Mouse (Mus musculus): ENCODE data around the gene Relb. TPM values are rescaled to one million over a fixed set of nuclear protein-coding genes. Genes with fewer than 3 reads are reported as not detected.

The Relb gene
- polyA plus RNA-seq, 1 experiment from 2014 or later: 9.3 TPM

- Histone ChIP-seq H3K4me2 (replicated peaks; ENCODE audit: low read depth, low read length) (no peak overlapping the region), H3K36me3 (ENCODE audit: control insufficient read depth, insufficient read depth, low read length) (peaks cover 4% of the 10 kb centered on the region; the same call in 1 of the 2 replicates), H3K4me1 (ENCODE audit: control insufficient read depth, insufficient read depth, low read length) (peaks cover 19% of the 10 kb centered on the region), H3K27me3 (ENCODE audit: control insufficient read depth, insufficient read depth, low read length) (no peaks in the 10 kb centered on the region), H3K27ac (ENCODE audit: low read depth, low read length) (no peak overlapping the region), H3K9me3 (ENCODE audit: control insufficient read depth, low read length) (no peaks in the 10 kb centered on the region), H3K4me3 (ENCODE audit: low read length) (no peak overlapping the region), H3K9ac (ENCODE audit: low read depth, low read length) (no peak overlapping the region)
- 63% methylated on average over 3 of the region's 3 CpGs for WGBS
- no peak for ATAC-seq (ENCODE audit: low FRiP score, low TSS enrichment)
Observed at GRCm38 (mm10) chr7:19666750-19667149, 37.5 kb upstream of the Relb start.

- no peaks in the 10 kb centered on the region for H3K9me3 ChIP-seq (ENCODE audit: control insufficient read depth, low read length)
- H3K9ac ChIP-seq (ENCODE audit: low read depth, low read length): peak within 1 kb of the TSS; percentile 97
- peaks cover 19% of the 10 kb centered on the region for H3K4me1 ChIP-seq (ENCODE audit: control insufficient read depth, insufficient read depth, low read length)
- no peaks in the 10 kb centered on the region for H3K27me3 ChIP-seq (ENCODE audit: control insufficient read depth, insufficient read depth, low read length)
- under 1% methylated on average over 55 of the region's 63 CpGs for WGBS
- peak within 1 kb of the TSS; percentile 92 for H3K4me2 ChIP-seq (replicated peaks; ENCODE audit: low read depth, low read length)
- H3K36me3 ChIP-seq (ENCODE audit: control insufficient read depth, insufficient read depth, low read length): peaks cover 4% of the 10 kb centered on the region; the same call in 1 of the 2 replicates
- H3K4me3 ChIP-seq (ENCODE audit: low read length): peak within 1 kb of the TSS; percentile 100
- ATAC-seq (ENCODE audit: low FRiP score, low TSS enrichment): peak; percentile 87
- H3K27ac ChIP-seq (ENCODE audit: low read depth, low read length): peak within 1 kb of the TSS; percentile 93
Observed at GRCm38 (mm10) chr7:19664955-19665841, 36.0 kb upstream of the Relb start, which contains the start of gene Clptm1. Clptm1 (minus strand) TSS chr7:19665033.

- H3K4me3 ChIP-seq (ENCODE audit: low read length): peak overlapping the region; percentile 100
- WGBS: 0% methylated on average over 26 of the region's 37 CpGs
- peak; percentile 63; the same call in 1 of the 2 replicates for ATAC-seq (ENCODE audit: low FRiP score, low TSS enrichment)
Observed at GRCm38 (mm10) chr7:19664455-19664954, 35.3 kb upstream of the Relb start.

GRCm38 (mm10) chr7:19663940-19664339, 34.7 kb upstream of the Relb start:
- Histone ChIP-seq H3K9ac (ENCODE audit: low read depth, low read length) (peak overlapping the region; percentile 97), H3K27me3 (ENCODE audit: control insufficient read depth, insufficient read depth, low read length) (no peaks in the 10 kb centered on the region), H3K27ac (ENCODE audit: low read depth, low read length) (no peak overlapping the region), H3K4me3 (ENCODE audit: low read length) (peak overlapping the region; percentile 100), H3K4me2 (replicated peaks; ENCODE audit: low read depth, low read length) (peak overlapping the region; percentile 92), H3K9me3 (ENCODE audit: control insufficient read depth, low read length) (no peaks in the 10 kb centered on the region), H3K4me1 (ENCODE audit: control insufficient read depth, insufficient read depth, low read length) (peaks cover 15% of the 10 kb centered on the region), H3K36me3 (ENCODE audit: control insufficient read depth, insufficient read depth, low read length) (peaks cover 6% of the 10 kb centered on the region; the same call in 1 of the 2 replicates)
- no peak; the same call in 1 of the 2 replicates for ATAC-seq (ENCODE audit: low FRiP score, low TSS enrichment)
- 7% methylated on average over 8 of the region's 8 CpGs for WGBS

More at GRCm38 (mm10) chr7:19664455-19664954, 35.3 kb upstream of the Relb start:
- no peaks in the 10 kb centered on the region for H3K9me3 ChIP-seq (ENCODE audit: control insufficient read depth, low read length)
- peaks cover 19% of the 10 kb centered on the region for H3K4me1 ChIP-seq (ENCODE audit: control insufficient read depth, insufficient read depth, low read length)
- H3K36me3 ChIP-seq (ENCODE audit: control insufficient read depth, insufficient read depth, low read length): peaks cover 4% of the 10 kb centered on the region; the same call in 1 of the 2 replicates
- peak overlapping the region; percentile 92 for H3K4me2 ChIP-seq (replicated peaks; ENCODE audit: low read depth, low read length)
- H3K9ac ChIP-seq (ENCODE audit: low read depth, low read length): peak overlapping the region; percentile 97
- H3K27me3 ChIP-seq (ENCODE audit: control insufficient read depth, insufficient read depth, low read length): no peaks in the 10 kb centered on the region
- peak overlapping the region; percentile 47; the same call in 1 of the 2 replicates for H3K27ac ChIP-seq (ENCODE audit: low read depth, low read length)

GRCm38 (mm10) chr7:19652614-19653013, 23.4 kb upstream of the Relb start:
- Histone ChIP-seq H3K4me1 (ENCODE audit: control insufficient read depth, insufficient read depth, low read length) (no peaks in the 10 kb centered on the region), H3K27ac (ENCODE audit: low read depth, low read length) (no peak overlapping the region), H3K36me3 (ENCODE audit: control insufficient read depth, insufficient read depth, low read length) (peaks cover 70% of the 10 kb centered on the region), H3K4me3 (ENCODE audit: low read length) (no peak overlapping the region), H3K27me3 (ENCODE audit: control insufficient read depth, insufficient read depth, low read length) (no peaks in the 10 kb centered on the region), H3K4me2 (replicated peaks; ENCODE audit: low read depth, low read length) (no peak overlapping the region), H3K9me3 (ENCODE audit: control insufficient read depth, low read length) (no peaks in the 10 kb centered on the region), H3K9ac (ENCODE audit: low read depth, low read length) (no peak overlapping the region)
- ATAC-seq (ENCODE audit: low FRiP score, low TSS enrichment): no peak
- 95% methylated on average over 2 of the region's 2 CpGs for WGBS

- no peak for ATAC-seq (ENCODE audit: low FRiP score, low TSS enrichment)
- no peaks in the 10 kb centered on the region for H3K4me1 ChIP-seq (ENCODE audit: control insufficient read depth, insufficient read depth, low read length)
- no peak overlapping the region for H3K4me2 ChIP-seq (replicated peaks; ENCODE audit: low read depth, low read length)
- peaks cover 78% of the 10 kb centered on the region for H3K36me3 ChIP-seq (ENCODE audit: control insufficient read depth, insufficient read depth, low read length)
- no peaks in the 10 kb centered on the region for H3K9me3 ChIP-seq (ENCODE audit: control insufficient read depth, low read length)
- H3K9ac ChIP-seq (ENCODE audit: low read depth, low read length): no peak overlapping the region
- WGBS: 92% methylated on average over 6 of the region's 6 CpGs
- no peak overlapping the region for H3K4me3 ChIP-seq (ENCODE audit: low read length)
- H3K27me3 ChIP-seq (ENCODE audit: control insufficient read depth, insufficient read depth, low read length): no peaks in the 10 kb centered on the region
- no peak overlapping the region for H3K27ac ChIP-seq (ENCODE audit: low read depth, low read length)
Observed at GRCm38 (mm10) chr7:19651063-19651786, 22.0 kb upstream of the Relb start.

- Histone ChIP-seq H3K36me3 (ENCODE audit: control insufficient read depth, insufficient read depth, low read length) (peaks cover 95% of the 10 kb centered on the region), H3K4me2 (replicated peaks; ENCODE audit: low read depth, low read length) (no peak overlapping the region), H3K27me3 (ENCODE audit: control insufficient read depth, insufficient read depth, low read length) (no peaks in the 10 kb centered on the region), H3K4me1 (ENCODE audit: control insufficient read depth, insufficient read depth, low read length) (no peaks in the 10 kb centered on the region), H3K27ac (ENCODE audit: low read depth, low read length) (no peak overlapping the region), H3K9me3 (ENCODE audit: control insufficient read depth, low read length) (no peaks in the 10 kb centered on the region), H3K4me3 (ENCODE audit: low read length) (no peak overlapping the region), H3K9ac (ENCODE audit: low read depth, low read length) (no peak overlapping the region)
- 100% methylated on average over 4 of the region's 4 CpGs for WGBS
- no peak for ATAC-seq (ENCODE audit: low FRiP score, low TSS enrichment)
Observed at GRCm38 (mm10) chr7:19641223-19641622, 12.0 kb upstream of the Relb start.

- WGBS: 84% methylated on average over 11 of the region's 11 CpGs
- H3K4me1 ChIP-seq (ENCODE audit: control insufficient read depth, insufficient read depth, low read length): no peaks in the 10 kb centered on the region
- peaks cover 79% of the 10 kb centered on the region for H3K36me3 ChIP-seq (ENCODE audit: control insufficient read depth, insufficient read depth, low read length)
- H3K9me3 ChIP-seq (ENCODE audit: control insufficient read depth, low read length): no peaks in the 10 kb centered on the region
- no peak overlapping the region for H3K4me2 ChIP-seq (replicated peaks; ENCODE audit: low read depth, low read length)
- H3K4me3 ChIP-seq (ENCODE audit: low read length): no peak overlapping the region
- ATAC-seq (ENCODE audit: low FRiP score, low TSS enrichment): no peak
- H3K9ac ChIP-seq (ENCODE audit: low read depth, low read length): no peak overlapping the region
- no peaks in the 10 kb centered on the region for H3K27me3 ChIP-seq (ENCODE audit: control insufficient read depth, insufficient read depth, low read length)
- no peak overlapping the region for H3K27ac ChIP-seq (ENCODE audit: low read depth, low read length)
Observed at GRCm38 (mm10) chr7:19635074-19635827, 6.0 kb upstream of the Relb start.

All from kidney, embryonic 14.5 days (tissue).